Mouse (Mus musculus) forebrain, embryonic 16.5 days (tissue): ENCODE data around the gene Lrrc56. TPM values are rescaled to one million over a fixed set of nuclear protein-coding genes. Genes with fewer than 3 reads are reported as not detected.

Experiments used
- ATAC-seq: fragments of 200-750 bp; cut with Nextera tagmentation; 2 replicates; pipeline ENCODE4 v1.8.0; 2017; ENCODE audit warnings: mild to moderate bottlenecking, moderate library complexity
- H3K27ac ChIP-seq: fragments of 300-500 bp; sonication (generic); 2 replicates; pipeline ENCODE4 v1.5.1; 2014; ENCODE audit warnings: low read length, control low read depth
- H3K27me3 ChIP-seq: fragments of 300-500 bp; sonication (generic); replicated peaks from 2 replicates; pipeline ENCODE4 v1.6.1; 2014; ENCODE audit warnings: low read length; ENCODE audit not compliant: control insufficient read depth, insufficient read depth
- H3K36me3 ChIP-seq: fragments of 300-500 bp; sonication (generic); 2 replicates; pipeline ENCODE4 v1.6.1; 2014; ENCODE audit not compliant: control insufficient read depth, insufficient read depth
- H3K4me1 ChIP-seq: fragments of 300-500 bp; sonication (generic); replicated peaks from 2 replicates; pipeline ENCODE4 v1.6.1; 2014; ENCODE audit warnings: low read length; ENCODE audit not compliant: control insufficient read depth, insufficient read depth
- H3K4me2 ChIP-seq: fragments of 300-500 bp; sonication (generic); 2 replicates; pipeline ENCODE4 v1.6.1; 2014; ENCODE audit warnings: mild to moderate bottlenecking, low read length, control low read depth
- H3K4me3 ChIP-seq: fragments of 300-500 bp; sonication (generic); replicated peaks from 2 replicates; pipeline ENCODE4 v1.5.1; 2014; ENCODE audit warnings: mild to moderate bottlenecking, low read length, control low read depth
- H3K9ac ChIP-seq: fragments of 300-500 bp; sonication (generic); replicated peaks from 2 replicates; pipeline ENCODE4 v1.6.1; 2014; ENCODE audit warnings: low read depth, low read length, control low read depth
- H3K9me3 ChIP-seq: fragments of 300-500 bp; sonication (generic); 2 replicates; pipeline ENCODE4 v1.6.1; 2016; ENCODE audit warnings: low read length; ENCODE audit not compliant: control insufficient read depth
- WGBS: fragments of 180-500 bp; shearing (Covaris S2); extraction: QIAGEN DNeasy Blood & Tissue Kit; methylation state at CpG from one replicate; pipeline ENCODE4 v1.1.7; 2014; 5-methylcytosine and 5-hydroxymethylcytosine counted together
- polyA plus RNA-seq: library from polyadenylated mRNA; unstranded; fragments of >200 nt; fragmentation: Nextera tagmentation; extraction: Ambion mirVana; gene quantifications from 2 replicates; pipeline ENCODE4 v1.2.1, GENCODE M21; 2015

Gene Lrrc56
- polyA plus RNA-seq, result 10.0 and 13.9 TPM in 2 replicates

DNA sequence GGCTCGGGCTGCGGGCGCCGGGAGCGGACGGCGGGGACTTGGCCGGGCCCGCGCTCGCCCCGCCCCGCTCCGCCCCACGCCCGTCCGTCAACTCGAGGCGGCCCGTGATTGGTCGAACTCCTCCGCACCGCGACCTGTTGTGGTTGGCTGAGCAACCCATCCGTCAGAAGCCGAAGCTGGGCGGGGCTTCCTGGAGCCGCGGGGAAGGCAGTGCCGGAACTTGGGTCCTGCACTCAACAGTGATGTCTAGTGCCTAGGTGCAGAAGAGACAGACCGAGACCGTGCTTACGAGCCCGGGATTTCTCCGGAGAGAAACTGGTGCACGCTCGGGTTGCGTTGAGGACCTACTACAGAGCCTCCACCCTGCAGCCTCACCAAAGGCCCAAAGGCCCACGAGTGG lies at the start of gene Lrrc56, which contains the start of gene Hras:
TSS of gene Lrrc56 (plus strand) at position 210 of the 400 bp plus-strand sequence.
TSS of gene Hras (minus strand) at position 58 of the 400 bp plus-strand sequence.
- Histone ChIP-seq H3K36me3 (peaks cover 22% of the 10 kb centered on the region), H3K9ac (peak within 1 kb of the TSS; percentile 96), H3K4me3 (peak within 1 kb of the TSS; percentile 88), H3K27me3 (no peaks in the 10 kb centered on the region), H3K27ac (peak within 1 kb of the TSS; percentile 80), H3K4me1 (peaks cover 20% of the 10 kb centered on the region), H3K4me2 (peak within 1 kb of the TSS; percentile 99), H3K9me3 (no peaks in the 10 kb centered on the region)
- WGBS, result under 1% methylated on average over 39 of the region's 39 CpGs
- peak; percentile 94 for ATAC-seq

DNA sequence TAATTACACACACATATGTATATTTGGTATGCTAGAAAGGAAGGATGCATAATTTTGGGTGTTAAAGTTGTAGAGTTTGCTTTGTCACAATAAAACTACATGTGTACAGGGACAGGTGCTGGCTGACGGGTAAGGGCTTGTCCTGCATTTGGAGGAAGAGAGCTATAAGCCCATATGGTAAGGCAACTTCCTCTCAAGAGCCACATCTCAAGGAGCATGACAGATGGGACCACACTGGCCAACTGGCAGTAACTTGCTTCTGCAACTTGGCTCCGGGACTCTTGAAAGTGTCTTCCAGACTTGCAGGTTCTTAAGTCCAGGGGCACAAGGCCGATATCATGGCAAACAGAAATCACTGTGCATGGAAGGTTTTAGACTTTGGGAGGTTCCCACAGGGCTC lies 49.3 kb upstream of the Lrrc56 start:
- H3K9ac ChIP-seq, result no peak overlapping the region
- H3K36me3 ChIP-seq, result no peaks in the 10 kb centered on the region; the same call in 1 of the 2 replicates
- 82% methylated on average over 3 of the region's 3 CpGs for WGBS
- no peak overlapping the region for H3K4me2 ChIP-seq
- H3K27me3 ChIP-seq, result no peaks in the 10 kb centered on the region
- H3K9me3 ChIP-seq, result no peaks in the 10 kb centered on the region
- no peak overlapping the region for H3K27ac ChIP-seq
- no peak for ATAC-seq
- no peak overlapping the region for H3K4me3 ChIP-seq
- no peaks in the 10 kb centered on the region for H3K4me1 ChIP-seq

DNA sequence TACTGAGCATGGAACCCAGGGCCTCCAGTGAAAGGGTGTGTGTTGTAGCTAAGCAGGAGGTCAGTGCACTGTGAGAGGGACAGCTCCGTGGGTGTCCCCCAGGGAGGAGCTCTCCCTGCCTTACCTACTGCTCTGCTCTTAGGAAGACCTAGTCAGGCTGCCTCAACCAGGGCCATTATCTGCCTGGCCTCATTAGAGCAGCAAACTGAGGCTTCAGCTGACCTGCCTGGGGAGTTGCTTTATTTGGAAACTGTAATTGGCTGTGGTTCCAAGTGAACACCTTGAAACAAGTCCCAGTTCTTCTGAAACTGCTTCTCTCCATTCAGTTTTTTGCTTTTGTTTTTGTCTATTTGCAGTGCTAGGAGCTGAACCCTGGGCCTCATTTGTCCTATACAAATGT lies 48.6 kb upstream of the Lrrc56 start:
- Histone ChIP-seq H3K27me3 (no peaks in the 10 kb centered on the region), H3K4me3 (no peak overlapping the region), H3K9me3 (no peaks in the 10 kb centered on the region), H3K4me1 (no peaks in the 10 kb centered on the region), H3K9ac (no peak overlapping the region), H3K27ac (no peak overlapping the region), H3K4me2 (no peak overlapping the region), H3K36me3 (no peaks in the 10 kb centered on the region; the same call in 1 of the 2 replicates)
- no peak for ATAC-seq
- 69% methylated on average over 1 of the region's 1 CpGs for WGBS

DNA sequence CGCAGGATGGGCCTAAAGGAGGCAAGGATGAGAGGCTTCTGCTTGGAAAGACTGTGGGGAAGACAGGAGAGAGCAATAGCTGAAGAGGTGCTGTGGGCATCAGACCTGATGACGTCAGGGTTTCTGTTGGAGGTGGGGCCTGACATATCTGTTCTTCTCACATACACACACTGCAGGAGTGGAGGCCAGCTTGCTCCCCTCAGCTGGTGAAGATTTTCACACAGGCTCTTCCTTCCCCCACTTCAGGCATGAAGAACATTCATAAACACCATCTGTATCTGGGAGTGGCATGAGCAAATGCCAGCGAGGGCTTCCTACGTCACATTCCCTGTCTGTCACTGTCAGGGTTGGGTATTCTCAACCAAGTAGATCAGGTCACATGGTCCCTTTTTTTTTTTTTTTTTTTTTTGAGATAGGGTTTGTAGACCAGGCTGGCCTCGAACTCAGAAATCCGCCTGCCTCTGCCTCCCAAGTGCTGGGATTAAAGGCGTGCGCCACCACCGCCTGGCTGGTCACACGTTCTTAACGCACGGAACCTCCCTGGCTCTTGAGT lies 47.8 kb upstream of the Lrrc56 start:
- WGBS, result 90% methylated on average over 12 of the region's 12 CpGs
- Histone ChIP-seq H3K4me3 (no peak overlapping the region), H3K27ac (no peak overlapping the region), H3K9ac (no peak overlapping the region), H3K27me3 (no peaks in the 10 kb centered on the region), H3K4me2 (no peak overlapping the region), H3K4me1 (no peaks in the 10 kb centered on the region), H3K36me3 (no peaks in the 10 kb centered on the region; the same call in 1 of the 2 replicates), H3K9me3 (no peaks in the 10 kb centered on the region)
- no peak for ATAC-seq

DNA sequence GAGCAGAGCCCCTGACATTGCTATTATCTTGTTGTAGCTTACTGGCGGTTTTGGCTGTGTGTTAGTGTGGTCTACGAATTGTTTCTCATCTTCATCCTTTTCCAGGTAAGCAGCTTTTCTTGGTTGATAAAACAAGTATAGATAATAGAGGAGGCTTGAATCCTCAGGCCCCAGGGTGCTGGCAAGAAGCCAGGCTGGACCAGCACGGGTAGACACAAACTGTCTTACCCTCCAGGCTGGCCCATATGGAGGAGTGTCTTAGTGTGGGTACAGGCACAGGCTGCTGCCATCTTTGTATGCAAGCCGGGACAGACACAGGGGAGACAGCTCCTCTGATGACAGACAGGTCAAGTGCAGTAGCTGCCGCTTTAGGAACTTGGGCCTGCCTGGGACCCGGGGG lies 46.9 kb upstream of the Lrrc56 start:
- no peaks in the 10 kb centered on the region; the same call in 1 of the 2 replicates for H3K36me3 ChIP-seq
- H3K4me3 ChIP-seq, result no peak overlapping the region
- H3K9me3 ChIP-seq, result no peaks in the 10 kb centered on the region
- no peak overlapping the region for H3K27ac ChIP-seq
- H3K9ac ChIP-seq, result no peak overlapping the region
- WGBS, result 67% methylated on average over 6 of the region's 6 CpGs
- no peaks in the 10 kb centered on the region for H3K4me1 ChIP-seq
- no peak for ATAC-seq
- no peak overlapping the region for H3K4me2 ChIP-seq
- no peaks in the 10 kb centered on the region for H3K27me3 ChIP-seq

DNA sequence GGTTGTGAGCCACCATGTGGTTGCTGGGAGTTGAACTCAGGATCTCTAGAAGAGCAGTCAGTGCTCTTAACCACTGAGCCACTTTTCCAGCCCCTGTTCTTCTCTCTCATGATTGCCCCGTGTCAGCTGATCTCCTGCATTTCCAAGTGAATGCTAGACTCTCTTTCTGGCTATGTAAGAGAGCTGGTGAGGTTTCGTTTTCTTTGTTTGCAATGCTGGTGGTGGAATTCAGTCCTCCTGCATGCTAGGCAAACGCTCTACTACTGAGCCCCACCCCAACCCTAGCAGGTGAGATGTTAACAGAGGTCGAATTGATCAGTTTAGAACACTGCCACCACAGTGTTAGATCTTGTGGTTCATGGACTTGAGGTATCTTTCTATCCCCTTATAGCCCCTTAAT lies 45.3 kb upstream of the Lrrc56 start:
- Histone ChIP-seq H3K4me2 (no peak overlapping the region), H3K27ac (no peak overlapping the region), H3K27me3 (no peaks in the 10 kb centered on the region), H3K4me1 (no peaks in the 10 kb centered on the region), H3K9me3 (no peaks in the 10 kb centered on the region), H3K4me3 (no peak overlapping the region), H3K36me3 (no peaks in the 10 kb centered on the region; the same call in 1 of the 2 replicates), H3K9ac (no peak overlapping the region)
- 72% methylated on average over 4 of the region's 4 CpGs for WGBS
- ATAC-seq, result no peak

DNA sequence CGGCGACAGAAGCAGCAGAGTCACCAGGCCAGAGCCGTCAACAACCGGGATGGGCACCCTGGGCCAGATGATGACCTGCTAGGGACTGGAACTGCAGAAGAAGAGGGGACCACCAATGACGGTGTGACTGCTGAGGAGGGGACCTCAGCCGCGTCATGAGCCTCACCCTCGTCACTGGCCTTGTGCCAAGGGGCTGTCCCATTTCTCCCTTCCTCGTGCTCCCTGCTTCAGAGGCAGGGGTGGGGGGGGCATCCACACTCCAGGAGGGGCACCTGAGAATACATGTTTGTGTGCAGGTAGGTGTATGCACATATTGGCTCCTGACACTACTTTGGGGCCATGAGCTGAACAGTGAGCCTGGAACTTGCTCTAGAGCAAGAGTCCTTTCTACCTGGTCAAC lies 38.6 kb upstream of the Lrrc56 start:
- Histone ChIP-seq H3K9me3 (no peaks in the 10 kb centered on the region), H3K27me3 (no peaks in the 10 kb centered on the region), H3K4me1 (no peaks in the 10 kb centered on the region), H3K9ac (no peak overlapping the region), H3K27ac (no peak overlapping the region), H3K36me3 (peaks cover 10% of the 10 kb centered on the region; the same call in 1 of the 2 replicates), H3K4me3 (no peak overlapping the region), H3K4me2 (no peak overlapping the region)
- WGBS, result 82% methylated on average over 9 of the region's 9 CpGs
- ATAC-seq, result no peak

DNA sequence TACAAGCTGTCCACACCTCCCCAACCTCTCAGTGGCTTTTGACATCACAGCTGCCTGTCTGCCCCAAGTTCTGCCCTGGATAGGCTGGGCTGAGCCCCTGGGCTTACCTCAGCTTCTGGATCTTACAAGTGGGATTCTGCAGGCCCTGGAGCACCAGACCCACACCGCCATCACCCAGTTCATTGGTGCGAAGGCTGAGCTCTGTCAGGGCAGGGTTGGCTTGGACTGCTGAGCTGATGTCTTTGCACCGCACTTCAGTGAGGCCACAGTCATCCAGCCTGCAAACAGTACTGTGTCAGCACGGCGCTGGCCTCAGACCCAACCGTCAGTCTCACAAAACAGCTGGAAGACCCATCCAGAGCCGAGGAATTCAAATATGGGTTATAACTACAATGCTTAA lies 29.6 kb upstream of the Lrrc56 start:
- 93% methylated on average over 7 of the region's 7 CpGs for WGBS
- Histone ChIP-seq H3K9ac (no peak overlapping the region), H3K27me3 (no peaks in the 10 kb centered on the region), H3K9me3 (no peaks in the 10 kb centered on the region), H3K4me3 (no peak overlapping the region), H3K36me3 (peaks cover 2% of the 10 kb centered on the region), H3K4me2 (no peak overlapping the region), H3K4me1 (peaks cover 8% of the 10 kb centered on the region), H3K27ac (no peak overlapping the region)
- no peak for ATAC-seq

DNA sequence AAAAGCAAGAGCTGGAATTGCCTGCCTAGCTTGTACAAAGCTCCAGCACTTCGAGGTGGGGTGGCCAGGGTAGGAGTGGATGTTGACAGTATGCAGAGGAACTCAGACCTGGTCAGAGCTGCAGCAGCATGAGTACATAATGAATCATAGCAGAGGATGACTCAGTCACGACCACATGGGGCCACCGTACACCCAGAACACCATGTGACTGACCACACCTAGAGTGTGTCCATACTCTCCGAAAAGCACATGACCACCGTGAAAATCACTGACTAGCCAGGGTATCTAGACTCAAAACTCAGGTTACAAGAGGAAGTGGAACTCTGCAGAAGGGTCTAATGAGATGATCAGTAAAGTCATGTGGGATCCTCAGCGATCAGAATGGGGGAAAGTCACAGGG lies 29.1 kb upstream of the Lrrc56 start:
- ATAC-seq, result no peak
- 92% methylated on average over 6 of the region's 6 CpGs for WGBS
- H3K4me3 ChIP-seq, result no peak overlapping the region
- no peaks in the 10 kb centered on the region for H3K27me3 ChIP-seq
- H3K36me3 ChIP-seq, result peaks cover 2% of the 10 kb centered on the region
- peaks cover 8% of the 10 kb centered on the region for H3K4me1 ChIP-seq
- H3K9ac ChIP-seq, result no peak overlapping the region
- H3K4me2 ChIP-seq, result no peak overlapping the region
- H3K27ac ChIP-seq, result no peak overlapping the region
- H3K9me3 ChIP-seq, result no peaks in the 10 kb centered on the region
